Mouse (Mus musculus): Measurements from ENCODE around the gene Stx8.

DNA sequence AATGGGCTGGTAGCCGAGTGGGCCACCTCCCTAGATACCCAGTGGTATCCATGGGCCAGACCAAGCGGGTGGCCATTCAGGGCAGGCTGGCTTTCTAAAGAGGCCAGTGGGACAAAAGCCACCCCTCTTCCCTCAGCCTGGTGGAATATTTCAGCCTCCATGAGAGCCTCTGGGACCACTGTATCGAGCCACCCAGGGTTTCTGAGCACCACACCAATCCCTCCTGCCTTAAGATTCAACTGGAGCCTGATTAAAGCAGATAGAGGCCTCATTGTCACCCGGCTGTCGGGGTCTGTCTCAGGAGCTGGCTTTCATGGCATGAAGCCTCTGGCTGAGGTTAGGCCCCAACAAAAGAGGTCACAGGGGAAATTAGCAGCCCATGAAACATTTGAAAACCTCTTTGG is 260.7 kb downstream of the Stx8 start:
- TF ChIP-seq POLR2A (IDR thresholded peaks at IDR 0.05; ENCODE audit: borderline replicate concordance, extremely low read depth, low read depth, low read length): no peak
- TF ChIP-seq CTCF (IDR thresholded peaks at IDR 0.05; ENCODE audit: insufficient read depth, low read length): no peak
